ENCODE assay signal across 8 mouse cellular contexts in the genomic region with DNA sequence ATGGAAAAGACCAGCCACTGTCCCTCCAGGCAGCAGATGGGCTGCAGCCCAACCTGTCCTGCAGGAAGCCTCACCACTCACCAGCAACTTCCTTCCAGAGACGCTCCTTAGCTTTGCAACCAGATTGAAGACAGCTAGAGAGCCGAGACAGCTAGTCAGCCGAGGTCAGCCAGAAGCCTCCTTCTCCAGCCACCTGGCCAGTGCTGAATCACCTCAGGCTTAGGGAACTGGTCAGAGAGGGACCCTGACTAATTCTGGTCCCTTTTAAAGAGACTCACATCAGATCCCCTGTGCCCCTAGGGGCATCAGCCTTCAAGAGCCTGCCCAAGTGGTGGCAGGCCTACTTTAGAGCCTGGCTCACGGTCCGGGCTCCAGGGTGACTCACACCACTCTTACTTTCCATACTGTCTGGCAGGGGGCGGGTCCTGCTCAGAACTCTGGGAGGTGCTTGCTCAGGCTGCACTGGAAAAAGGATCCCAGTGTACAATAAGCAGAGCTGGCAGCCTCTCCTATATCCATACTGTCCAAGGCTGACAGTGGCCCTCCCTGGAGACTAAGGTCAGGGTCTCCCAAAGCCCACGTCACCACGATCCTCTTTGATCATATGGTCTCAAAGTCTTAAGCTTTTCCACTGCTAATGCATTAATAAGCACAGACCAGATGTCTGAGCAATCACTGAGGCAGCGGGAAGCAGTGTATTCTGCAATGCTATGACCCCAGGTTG. TPM values are rescaled to one million over a fixed set of nuclear protein-coding genes. Genes with fewer than 3 reads are reported as not detected.
A peak's percentile ranks its signal among the peaks of the same experiment; 100 is the strongest.
DNase-seq lines count a peak whose midpoint lies in the region; ATAC-seq lines count a peak whose summit lies in the region.

No protein-coding gene starts in this region.

- H3K4me1 ChIP-seq in kidney, embryonic 16.5 days (ENCODE audit: insufficient read depth, low read length) = peaks cover 87% of the 10 kb centered on the region
- peaks cover 73% of the 10 kb centered on the region for H3K4me1 ChIP-seq in embryonic facial prominence, embryonic 13.5 days
- peaks cover 96% of the 10 kb centered on the region for H3K4me1 ChIP-seq in liver, embryonic 11.5 days (replicated peaks; ENCODE audit: control insufficient read depth, insufficient read depth, low read length)

- peak overlapping the region; percentile 84 for H3K27ac ChIP-seq in kidney, embryonic 16.5 days (ENCODE audit: low read length)
- peak overlapping the region; percentile 64; the same call in 1 of the 2 replicates for H3K27ac ChIP-seq in embryonic facial prominence, embryonic 13.5 days
- peak overlapping the region; percentile 81 for H3K27ac ChIP-seq in liver, embryonic 11.5 days (ENCODE audit: low read depth, low read length)

- 27% methylated on average over 9 of the region's 9 CpGs for WGBS in kidney, embryonic 16.5 days
- 22% methylated on average over 9 of the region's 9 CpGs for WGBS in embryonic facial prominence, embryonic 13.5 days
- WGBS in liver, embryonic 11.5 days = 42% methylated on average over 9 of the region's 9 CpGs

- ATAC-seq in kidney, embryonic 16.5 days (ENCODE audit: low FRiP score, low TSS enrichment) = peak; percentile 56
- ATAC-seq in embryonic facial prominence, embryonic 13.5 days (ENCODE audit: insufficient number of reproducible peaks, insufficient read depth, low FRiP score, low TSS enrichment, low read depth) = peak; percentile 53; the same call in 1 of the 2 replicates
- no peak for ATAC-seq in liver, embryonic 11.5 days (replicated peaks; ENCODE audit: low FRiP score)

- H3K9ac ChIP-seq in kidney, embryonic 16.5 days (replicated peaks; ENCODE audit: low read length) = peak overlapping the region; percentile 31; the same call in 1 of the 2 replicates
- peak overlapping the region; percentile 36 for H3K9ac ChIP-seq in embryonic facial prominence, embryonic 13.5 days
- H3K9ac ChIP-seq in liver, embryonic 11.5 days (ENCODE audit: low read depth, low read length) = peak overlapping the region; percentile 46

- no peaks in the 10 kb centered on the region for H3K9me3 ChIP-seq in kidney, embryonic 16.5 days (ENCODE audit: low read length)
- H3K9me3 ChIP-seq in embryonic facial prominence, embryonic 13.5 days = no peaks in the 10 kb centered on the region
- no peaks in the 10 kb centered on the region for H3K9me3 ChIP-seq in liver, embryonic 11.5 days (ENCODE audit: control insufficient read depth, low read length)

- intact Hi-C loops in gastrocnemius, postnatal 36 days (cut with DNase I) = no loop called here

- no peak for DNase-seq in kidney, postnatal 14 days
- DNase-seq in Muller cell, postnatal 12 days (ENCODE audit: inconsistent ontology term) = peak; percentile 84
- no peak for DNase-seq in liver, embryonic 11.5 days (ENCODE audit: low spot score)
- no peak for DNase-seq in layer of hippocampus, adult 9-10 months (ENCODE audit: low spot score)
- DNase-seq in gastrocnemius, postnatal 36 days = no peak
- DNase-seq in left cerebral cortex, adult 11 months (ENCODE audit: low spot score) = no peak

- peaks cover 7% of the 10 kb centered on the region; the same call in 1 of the 2 replicates for H3K36me3 ChIP-seq in kidney, embryonic 16.5 days (ENCODE audit: insufficient read depth, low read length)
- H3K36me3 ChIP-seq in embryonic facial prominence, embryonic 13.5 days = no peaks in the 10 kb centered on the region
- H3K36me3 ChIP-seq in liver, embryonic 11.5 days (ENCODE audit: control insufficient read depth, insufficient read depth, low read length) = no peaks in the 10 kb centered on the region; the same call in 1 of the 2 replicates

- no peak overlapping the region for H3K4me3 ChIP-seq in kidney, embryonic 16.5 days (ENCODE audit: low read length)
- H3K4me3 ChIP-seq in embryonic facial prominence, embryonic 13.5 days = no peak overlapping the region
- 0 out of 2 replicates have a peak overlapping the region, but pooled peaks have one; percentile 3 for H3K4me3 ChIP-seq in liver, embryonic 11.5 days (ENCODE audit: low read depth, low read length)

- peak overlapping the region; percentile 2; the same call in 1 of the 2 replicates for H3K4me2 ChIP-seq in kidney, embryonic 16.5 days (replicated peaks; ENCODE audit: low read depth, low read length)
- peak overlapping the region; percentile 24 for H3K4me2 ChIP-seq in embryonic facial prominence, embryonic 13.5 days
- peak overlapping the region; percentile 99 for H3K4me2 ChIP-seq in liver, embryonic 11.5 days

- no peaks in the 10 kb centered on the region for H3K27me3 ChIP-seq in kidney, embryonic 16.5 days (ENCODE audit: insufficient read depth, low read length)
- no peaks in the 10 kb centered on the region for H3K27me3 ChIP-seq in embryonic facial prominence, embryonic 13.5 days
- H3K27me3 ChIP-seq in liver, embryonic 11.5 days (replicated peaks; ENCODE audit: control insufficient read depth, insufficient read depth, low read length) = no peaks in the 10 kb centered on the region

RNA-seq across cellular contexts. Expression of a gene that starts 5.9 kb away (rescaled TPM):
- polyA plus RNA-seq in kidney, embryonic 16.5 days (2015; fragmentation: Nextera tagmentation; extraction: Ambion mirVana) = 55.4 and 64.5 TPM in 2 replicates
- polyA plus RNA-seq in embryonic facial prominence, embryonic 13.5 days (2015; fragmentation: Nextera tagmentation; extraction: Ambion mirVana) = 36.2 and 41.0 TPM in 2 replicates
- polyA plus RNA-seq in liver, embryonic 11.5 days (2014; fragmentation: Nextera tagmentation; extraction: Ambion mirVana) = 49.8 and 53.0 TPM in 2 replicates
- total RNA-seq in gastrocnemius, postnatal 36 days (2021) = 10 to 100 TPM; 48.4 to 49.1 TPM

Comparison
In these comparisons a context has a peak if more than half of its experiments do, and no peak if none do; other contexts are left out.
1. H3K4me2 ChIP-seq: peak in every context shown above with its lines; median percentile 99 in liver, embryonic 11.5 days; 24 in embryonic facial prominence, embryonic 13.5 days; 2 in kidney, embryonic 16.5 days.